Mouse (Mus musculus): ENCODE results near the gene Vps26c.
"Not testable (repeated sequence)": the region's sequence is repeated elsewhere in the genome, so short reads cannot be mapped to it uniquely, and the experiment has no call there.

DNA sequence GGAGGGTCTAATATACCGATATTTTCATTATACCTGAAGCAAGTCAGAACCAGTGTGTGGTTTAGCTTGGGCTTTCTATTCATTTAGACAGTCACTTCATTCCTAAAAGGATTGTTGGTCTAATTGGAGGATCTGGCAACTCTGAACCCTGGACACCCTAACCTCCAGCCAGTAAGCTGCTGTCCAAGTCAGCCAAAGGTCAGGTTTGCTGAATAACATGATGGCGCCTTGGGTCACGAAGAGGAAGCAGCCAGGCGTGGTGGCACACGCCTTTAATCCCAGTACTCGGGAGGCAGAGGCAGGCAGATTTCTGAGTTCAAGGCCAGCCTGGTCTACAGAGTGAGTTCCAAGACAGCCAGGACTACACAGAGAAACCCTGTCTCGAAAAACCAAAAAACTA lies 29.5 kb downstream of the Vps26c start:
- TF ChIP-seq POLR2A (IDR thresholded peaks at IDR 0.05; ENCODE audit: borderline replicate concordance, extremely low read depth, low read depth, low read length); CTCF (IDR thresholded peaks at IDR 0.05; ENCODE audit: insufficient read depth, low read length): not testable (repeated sequence)
